In the genomic region with DNA sequence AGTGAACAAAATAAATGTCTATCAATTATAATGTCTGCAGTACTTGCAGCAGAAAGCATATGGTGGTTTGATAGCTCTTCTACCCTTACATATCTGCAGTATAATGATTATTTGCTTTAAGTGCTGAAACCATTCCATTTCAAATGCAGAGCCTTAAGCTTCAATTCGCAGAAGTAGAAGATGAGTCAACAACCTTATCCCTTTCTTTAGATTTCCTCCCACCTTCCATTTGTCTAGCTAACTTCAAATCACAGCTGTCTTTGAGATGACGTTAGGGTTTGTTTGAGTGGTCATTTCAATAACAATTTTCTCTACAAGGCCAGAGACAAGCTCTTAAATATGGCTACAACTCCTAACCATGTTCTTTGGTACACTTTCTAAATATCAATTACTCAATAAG, we compare ENCODE assay signal across 34 mouse cellular contexts. TPM values are rescaled to one million over a fixed set of nuclear protein-coding genes. Genes with fewer than 3 reads are reported as not detected.
"Had no signal": no experiment of that assay in that cellular context is flagged by ENCODE, and none has a peak within 500 bp of the region (broad histone marks: within the 10 kb centered on the region; RNA-seq: fewer than 3 reads in every experiment).

No protein-coding gene starts in this region.

- H3K4me3 ChIP-seq: limb, embryonic 10.5 days; limb, embryonic 12.5 days; limb, embryonic 13.5 days; limb, embryonic 15.5 days; liver, embryonic 12.5 days; liver, embryonic 13.5 days; liver, embryonic 15.5 days; lung, embryonic 15.5 days; megakaryocyte, embryonic 14.5 days; midbrain, embryonic 10.5 days; midbrain, embryonic 12.5 days; midbrain, embryonic 13.5 days; midbrain, embryonic 15.5 days; myocyte had no signal

- DNase-seq: left cerebral cortex, postnatal 4 days; liver; liver, embryonic 13.5 days; liver, postnatal 0 days; lung, adult 18-20 months; lung, adult 2 months; lung, embryonic 14.5 days; lung, postnatal 10 days; lung, postnatal 14 days; lung, postnatal 36 days; lung, postnatal 4 days; midbrain, embryonic 14.5 days had no signal

- H3K27ac ChIP-seq: limb, embryonic 10.5 days; limb, embryonic 12.5 days; limb, embryonic 13.5 days; limb, embryonic 15.5 days; liver, embryonic 12.5 days; liver, embryonic 13.5 days; liver, embryonic 14.5 days; liver, embryonic 15.5 days; lung, embryonic 15.5 days; macrophage; midbrain, embryonic 10.5 days; midbrain, embryonic 12.5 days; midbrain, embryonic 13.5 days; midbrain, embryonic 15.5 days had no signal

- ATAC-seq: liver, embryonic 12.5 days; liver, postnatal 0 days; lung, postnatal 0 days; midbrain, embryonic 13.5 days; midbrain, embryonic 15.5 days; midbrain, embryonic 16.5 days had no signal

RNA-seq across cellular contexts. Expression of gene Mlip, which starts 47.4 kb away (rescaled TPM):
- total RNA-seq: liver, adult 2 months; megakaryocyte progenitor cell, adult 5-6 weeks; megakaryocyte, adult 5-6 weeks; megakaryocyte-erythroid progenitor cell, adult 5-6 weeks; monocyte, adult 5-6 weeks had no signal
